Mouse (Mus musculus) thymus, adult 18-20 months (tissue): Measurements from ENCODE around the gene Olfr1402.

Source experiments
- DNase-seq, 2 experiments: peaks; one replicate each; pipeline ENCODE4 v3.0.0; 2022; ENCODE audit warnings: mixed read lengths in 2 of 2

Gene Olfr1402

GRCm38 (mm10) chr3:97421920-97422319 lies at the start of gene Olfr1402:
Gene Olfr1402, minus strand, starts transcription at chr3:97422020.
- no peak for DNase-seq

DNA sequence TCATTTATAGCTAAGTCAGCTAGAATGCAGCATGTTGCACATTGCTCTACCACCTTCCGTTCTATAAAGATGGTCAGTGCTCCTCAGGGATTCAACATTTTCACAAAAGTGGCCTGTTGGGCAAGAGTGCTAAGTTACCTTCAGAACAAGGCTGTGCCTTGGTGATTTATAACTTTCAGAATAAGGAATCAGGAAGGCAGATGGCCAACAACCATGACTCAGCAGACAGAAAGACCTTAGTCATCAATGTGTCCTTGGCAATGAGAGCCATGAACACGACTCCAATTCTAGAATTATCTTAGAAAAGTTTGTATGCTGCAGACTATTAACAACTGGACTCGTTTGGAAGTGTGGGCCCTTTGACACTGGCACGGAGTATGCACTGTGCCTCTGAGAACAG lies 33.5 kb upstream of the Olfr1402 start:
- no peak for DNase-seq

DNA sequence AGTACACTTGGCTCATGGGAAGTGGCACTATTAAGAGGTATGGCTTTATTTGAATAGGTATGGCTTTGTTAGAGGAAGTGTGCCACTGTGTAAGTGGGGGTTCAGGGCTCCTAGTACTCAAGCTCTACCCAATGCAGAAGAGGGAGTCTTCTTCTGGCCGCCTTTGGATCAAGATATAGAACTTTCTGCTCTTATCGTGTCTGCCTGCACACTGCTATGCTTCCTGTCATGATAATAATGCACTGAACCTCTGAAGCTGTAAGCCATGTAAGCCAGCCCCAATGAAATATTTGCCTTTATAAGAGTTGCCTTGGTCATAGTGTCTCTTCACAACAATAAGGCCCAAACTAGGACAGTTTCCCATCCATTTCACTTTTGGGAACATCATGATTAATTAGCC lies 16.8 kb upstream of the Olfr1402 start:
- no peak for DNase-seq

DNA sequence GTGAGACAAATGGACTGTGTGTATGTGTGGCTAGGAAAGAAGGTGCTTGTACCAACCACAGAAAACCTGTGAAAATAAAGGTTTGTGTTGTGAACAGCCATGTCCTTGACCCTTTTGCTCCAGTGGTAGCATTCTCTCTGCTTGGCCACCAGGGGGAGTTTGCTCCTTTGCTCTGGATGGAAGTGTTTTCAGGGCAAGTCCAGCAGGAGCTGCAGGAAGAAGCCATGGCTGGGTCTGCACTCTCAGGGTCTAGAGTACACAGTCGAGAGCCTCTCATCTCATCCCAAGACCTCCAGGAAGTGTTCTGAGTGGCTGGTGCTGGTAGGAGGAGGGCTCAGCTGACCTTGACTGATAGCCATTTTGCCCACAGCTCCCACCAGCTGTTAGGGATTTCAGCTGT lies 27.5 kb downstream of the Olfr1402 start:
- DNase-seq = no peak

DNA sequence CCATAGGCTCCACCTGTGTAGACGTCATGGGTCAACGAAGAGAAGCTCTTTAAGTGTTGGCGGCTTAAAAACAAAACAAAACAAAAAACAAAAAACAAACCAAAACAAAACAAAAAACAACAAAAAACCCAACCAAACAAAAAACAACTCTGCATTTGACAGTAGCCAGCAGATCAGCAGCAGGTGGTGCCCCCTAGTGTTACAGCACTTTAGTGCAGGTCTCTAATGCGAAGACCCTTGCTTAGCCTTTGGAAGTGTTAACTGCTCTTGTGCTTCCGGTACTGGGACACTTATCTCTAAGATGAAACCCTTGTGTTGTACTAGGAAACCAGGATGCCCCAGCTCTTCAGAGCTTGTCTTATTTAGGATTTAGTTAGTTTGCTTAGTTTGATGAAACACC lies 28.7 kb downstream of the Olfr1402 start:
- no peak for DNase-seq

DNA sequence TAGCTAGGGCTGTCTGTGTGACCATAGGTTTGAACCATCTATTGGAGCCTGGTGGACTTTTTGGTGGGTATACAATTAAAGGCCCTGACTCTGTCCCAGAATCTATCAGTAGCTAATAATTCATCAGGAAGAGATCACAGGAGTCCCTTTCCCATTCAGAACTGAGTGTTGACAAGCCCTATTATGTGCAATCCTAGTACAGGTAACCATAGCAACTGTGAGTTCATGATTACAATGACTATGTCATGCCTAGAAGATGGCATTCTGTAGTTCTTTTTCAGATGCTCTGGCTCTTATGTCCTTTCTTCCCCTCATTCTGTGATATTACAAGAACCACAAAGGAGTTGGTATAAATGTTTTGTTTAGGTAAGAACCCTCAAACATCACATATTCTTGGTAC lies 51.4 kb downstream of the Olfr1402 start:
- no peak for DNase-seq

- no peak for DNase-seq
Observed at GRCm38 (mm10) chr3:97363418-97364098, 58.3 kb downstream of the Olfr1402 start.

GRCm38 (mm10) chr3:97358448-97358847 lies 63.4 kb downstream of the Olfr1402 start:
- DNase-seq = no peak
